Mouse (Mus musculus): ENCODE measurements around the gene Setd3.
A peak's percentile ranks its signal among the peaks of the same experiment; 100 is the strongest.
"Not testable (repeated sequence)": the region's sequence is repeated elsewhere in the genome, so short reads cannot be mapped to it uniquely, and the experiment has no call there.

Gene Setd3

GRCm38 (mm10) chr12:108135610-108136208, 43.4 kb downstream of the Setd3 start:
- peak; percentile 15 to 29 for DNase-seq

DNA sequence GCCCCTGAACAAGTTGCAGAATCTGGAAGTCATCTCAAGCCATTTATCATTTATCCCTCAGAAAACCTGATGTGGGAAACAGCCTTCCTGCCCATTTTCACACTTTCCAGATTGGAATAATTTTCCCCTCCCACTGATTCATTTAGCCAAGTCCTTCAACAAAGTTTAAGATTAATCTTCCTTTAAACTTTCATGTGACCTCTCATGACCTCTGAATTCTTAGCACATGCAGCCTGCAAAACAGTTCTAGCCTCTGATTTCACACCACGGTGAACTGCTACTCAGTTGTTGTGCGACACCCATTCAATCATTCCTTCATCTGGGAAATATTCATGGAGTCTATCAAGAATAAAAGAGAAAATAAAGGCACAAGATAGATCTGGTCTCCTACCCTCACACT, 45.9 kb downstream of the Setd3 start:
- DNase-seq, result no peak

DNA sequence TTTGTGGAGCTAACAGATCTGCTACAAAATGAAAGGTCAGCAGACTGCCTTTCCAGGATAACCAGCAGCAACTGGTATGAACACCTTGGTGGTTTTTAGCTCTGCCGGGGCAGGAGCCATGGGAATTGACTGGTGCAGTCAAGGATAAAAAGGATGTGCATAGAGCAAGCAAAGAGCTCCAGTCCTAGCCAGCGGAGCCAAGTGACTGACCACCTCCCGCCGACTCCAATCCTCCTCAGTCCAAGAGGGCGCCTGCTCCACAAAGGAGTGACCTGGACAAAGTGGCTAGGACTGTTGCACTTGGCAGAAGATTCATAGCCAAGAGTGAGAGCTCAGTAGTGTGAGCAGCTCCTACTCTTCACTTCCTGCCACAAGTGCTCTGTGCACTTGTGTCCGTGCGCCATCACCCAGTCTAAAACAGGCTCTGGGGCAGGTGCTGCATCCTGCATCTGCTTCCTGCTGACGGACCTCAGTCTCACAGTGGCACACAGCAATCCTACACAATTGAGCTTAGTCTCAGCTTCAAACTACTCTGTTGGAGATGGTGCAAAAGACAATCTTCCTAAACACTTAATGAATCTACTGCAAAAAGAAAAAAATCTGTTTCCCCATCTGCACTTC, 46.6 kb downstream of the Setd3 start:
- peak in 1 of 2 experiments; percentile 31 for DNase-seq

DNA sequence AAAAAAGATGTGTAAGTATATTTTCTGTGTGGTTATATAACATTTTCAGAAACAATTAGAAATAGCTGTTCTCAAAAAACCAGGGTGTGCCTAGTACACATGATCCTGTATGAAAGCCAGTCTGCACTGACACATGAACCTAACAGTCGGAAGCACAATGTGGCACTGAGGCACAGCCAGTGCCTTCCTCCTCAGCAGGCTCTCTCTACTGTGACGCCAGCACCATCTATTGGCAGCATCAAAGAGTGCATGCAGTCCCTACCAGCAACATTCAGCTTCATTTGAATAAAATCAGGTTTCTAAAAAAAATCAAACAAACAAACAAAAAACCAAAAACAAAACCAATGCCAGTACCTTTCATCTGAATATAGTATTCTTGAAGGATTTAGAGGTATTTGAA, 57.8 kb downstream of the Setd3 start:
- DNase-seq, result peak; percentile 86 to 89

DNA sequence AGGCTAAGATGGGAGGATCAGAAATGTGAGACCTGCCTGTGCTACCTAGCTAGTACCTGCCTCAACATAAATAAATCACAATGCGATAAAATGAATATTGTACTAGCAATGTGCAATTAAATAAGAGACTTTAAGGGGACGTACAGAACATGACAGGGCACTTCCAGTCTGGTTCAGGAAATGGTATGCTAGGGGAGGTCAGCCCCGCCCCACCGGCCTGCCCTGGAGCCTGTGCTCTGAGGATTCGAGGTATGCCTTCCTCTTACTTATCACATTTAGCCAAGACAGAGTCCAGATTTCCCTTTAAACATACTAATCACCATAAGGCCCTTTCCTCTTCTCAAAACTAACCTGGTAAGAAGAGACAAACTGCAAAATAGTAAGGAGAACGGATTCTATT, 58.7 kb downstream of the Setd3 start:
- DNase-seq, result no peak

DNA sequence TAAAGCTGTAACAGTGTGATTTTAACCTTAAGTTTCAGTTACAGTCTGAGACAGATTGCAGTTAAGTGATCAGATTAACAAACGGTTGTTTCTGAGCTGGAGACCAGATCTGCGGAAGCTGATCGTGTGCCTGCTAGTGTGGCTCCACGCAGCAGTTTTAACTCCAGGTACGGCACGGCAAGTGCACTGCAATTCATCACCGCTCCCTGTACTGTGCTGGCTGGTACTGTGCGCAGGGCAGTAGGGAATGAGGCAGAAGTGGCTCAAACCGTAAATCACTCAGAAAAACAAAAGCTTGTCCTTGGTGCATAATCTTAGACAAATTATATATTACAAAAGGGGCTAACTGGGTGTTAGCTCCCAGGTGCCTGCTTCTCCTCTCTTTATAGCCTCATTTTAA, 59.2 kb downstream of the Setd3 start:
- no peak for DNase-seq

DNA sequence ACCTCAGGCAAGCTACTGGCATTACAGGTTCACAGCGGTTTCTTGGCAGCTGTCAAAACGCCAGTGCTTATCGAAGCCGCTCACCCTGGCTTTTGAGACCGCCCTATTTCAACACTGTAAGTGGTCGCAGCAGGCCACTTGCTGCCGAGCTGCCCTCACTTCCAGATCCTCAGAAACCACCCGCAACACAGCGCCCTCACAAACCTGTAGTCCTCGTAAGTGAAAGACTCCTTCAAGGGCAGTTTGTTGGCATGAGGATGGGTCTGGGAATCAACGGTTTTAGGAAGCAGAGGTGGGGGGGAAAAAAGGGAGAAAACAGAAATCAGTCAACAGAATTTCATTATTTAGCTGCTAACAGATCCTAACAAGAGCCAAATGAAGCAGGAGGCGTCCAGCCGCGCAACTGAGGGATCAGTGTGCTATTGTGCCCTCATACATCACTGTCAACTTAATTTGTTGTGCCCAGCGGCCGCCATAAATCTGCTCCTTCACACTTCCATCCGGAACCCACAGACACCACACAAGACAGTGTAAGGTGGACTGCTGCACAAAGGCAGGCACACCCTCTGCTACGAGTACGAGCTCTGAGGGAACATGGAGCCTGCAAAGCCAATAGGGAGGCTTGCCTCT, 60.1 kb downstream of the Setd3 start:
- DNase-seq, result peak; percentile 44 to 48

DNA sequence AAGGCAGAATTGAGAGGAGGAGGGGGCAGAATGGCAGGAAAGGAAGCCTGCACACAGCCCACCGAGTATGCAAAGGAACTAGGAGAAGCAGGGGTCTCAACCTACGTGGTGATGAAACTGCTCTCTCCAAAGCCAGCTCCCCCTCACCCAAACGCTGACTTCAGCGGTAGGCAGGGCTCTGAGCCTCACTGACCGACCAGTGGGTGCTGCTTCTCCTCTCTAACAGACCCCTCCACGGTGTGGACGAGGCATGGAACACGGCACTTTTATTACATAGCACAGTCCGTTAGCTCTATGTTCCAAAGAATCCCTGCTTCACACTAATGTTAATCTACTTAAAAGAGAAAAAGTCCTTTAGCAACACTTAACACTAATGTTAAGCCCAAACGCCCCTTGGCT, 60.6 kb downstream of the Setd3 start:
- DNase-seq, result no peak

DNA sequence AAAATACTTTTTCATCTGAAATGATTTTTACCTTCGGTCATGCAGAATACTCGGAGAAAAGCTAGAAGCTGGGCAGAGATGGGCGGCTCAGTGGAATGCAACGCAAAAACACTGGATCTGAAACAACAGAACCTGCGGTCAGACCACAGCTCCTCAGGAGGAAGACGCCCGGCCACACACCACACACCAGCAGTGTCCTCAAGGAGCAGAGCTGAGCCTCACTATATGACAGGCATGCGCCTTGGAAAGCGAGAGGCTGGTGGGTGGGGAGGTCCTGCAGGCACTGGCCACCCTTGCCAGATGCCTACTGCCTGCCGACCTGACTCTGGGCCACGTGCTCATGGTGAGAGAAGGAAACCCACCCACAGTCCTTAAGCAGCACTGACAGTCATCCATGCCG, 67.9 kb downstream of the Setd3 start:
- no peak for DNase-seq

- no peak for DNase-seq
These were observed 68.4 kb downstream of the Setd3 start for GRCm38 (mm10) chr12:108110674-108111073.

DNA sequence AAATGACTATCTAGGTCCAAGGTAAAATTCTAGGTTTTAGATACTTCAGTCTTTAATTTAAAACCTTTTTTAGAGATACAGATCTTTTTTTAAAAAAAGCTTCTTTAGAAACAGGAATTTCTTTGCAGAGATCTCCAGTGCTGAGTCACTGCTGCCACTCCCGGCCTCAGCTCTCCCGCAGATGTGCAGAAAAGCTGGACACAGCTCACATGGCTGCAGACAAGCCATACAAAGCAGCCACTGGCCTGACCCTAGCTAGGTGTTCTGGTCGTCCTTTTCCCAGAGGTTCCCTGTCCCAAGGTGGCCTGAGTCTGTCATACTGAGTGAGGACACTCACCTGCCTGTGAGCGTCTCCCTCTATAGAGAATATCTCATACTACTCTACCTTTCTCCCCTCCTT, 69.4 kb downstream of the Setd3 start:
- DNase-seq, result no peak

- DNase-seq, result not testable (repeated sequence)
These were observed 70.5 kb downstream of the Setd3 start for GRCm38 (mm10) chr12:108108591-108108990.

- DNase-seq, result no peak
These were observed 75.8 kb downstream of the Setd3 start for GRCm38 (mm10) chr12:108103292-108103691.

GRCm38 (mm10) chr12:108102119-108102518, 77.0 kb downstream of the Setd3 start:
- DNase-seq, result no peak

GRCm38 (mm10) chr12:108100181-108100580, 78.9 kb downstream of the Setd3 start:
- DNase-seq, result no peak

GRCm38 (mm10) chr12:108098201-108098980, 80.7 kb downstream of the Setd3 start:
- peak; percentile 50 to 51 for DNase-seq

- no peak for DNase-seq
These were observed 81.5 kb downstream of the Setd3 start for GRCm38 (mm10) chr12:108097643-108098042.

- DNase-seq, result no peak
These were observed 90.9 kb downstream of the Setd3 start for GRCm38 (mm10) chr12:108088253-108088652.

- DNase-seq, result peak; percentile 30 to 34
These were observed 91.6 kb downstream of the Setd3 start for GRCm38 (mm10) chr12:108087489-108087888.

DNA sequence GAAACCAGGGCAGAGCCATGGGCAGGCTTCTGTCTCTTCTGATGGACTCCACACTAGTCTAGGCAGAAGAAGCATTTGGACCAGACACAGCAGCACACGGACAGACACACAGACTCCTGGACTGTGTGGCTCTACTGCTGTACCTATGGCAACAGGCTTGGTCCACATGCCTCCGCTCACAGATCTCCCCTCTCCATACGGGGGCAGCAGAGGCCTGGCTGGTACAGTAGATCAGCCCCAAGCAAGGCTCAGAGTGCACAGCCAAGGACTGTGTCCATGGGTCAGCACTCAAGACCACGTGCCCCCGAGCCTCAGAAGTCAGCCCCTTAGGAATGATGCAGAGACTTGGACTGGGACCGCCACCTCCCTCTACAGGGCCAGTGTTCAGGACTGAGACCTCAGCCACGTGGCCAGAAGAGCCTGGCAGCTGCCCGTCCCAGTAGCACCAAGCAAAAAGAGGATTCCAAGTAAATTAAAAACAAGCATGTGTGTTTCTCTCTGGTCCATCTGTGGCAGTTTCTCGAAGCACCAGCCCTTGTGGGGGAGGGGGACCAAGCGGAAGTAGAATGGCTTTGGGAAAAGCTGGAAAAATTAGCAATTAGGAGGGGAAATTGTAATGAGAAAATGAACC, 100.9 kb downstream of the Setd3 start:
- peak; percentile 60 to 63 for DNase-seq

DNA sequence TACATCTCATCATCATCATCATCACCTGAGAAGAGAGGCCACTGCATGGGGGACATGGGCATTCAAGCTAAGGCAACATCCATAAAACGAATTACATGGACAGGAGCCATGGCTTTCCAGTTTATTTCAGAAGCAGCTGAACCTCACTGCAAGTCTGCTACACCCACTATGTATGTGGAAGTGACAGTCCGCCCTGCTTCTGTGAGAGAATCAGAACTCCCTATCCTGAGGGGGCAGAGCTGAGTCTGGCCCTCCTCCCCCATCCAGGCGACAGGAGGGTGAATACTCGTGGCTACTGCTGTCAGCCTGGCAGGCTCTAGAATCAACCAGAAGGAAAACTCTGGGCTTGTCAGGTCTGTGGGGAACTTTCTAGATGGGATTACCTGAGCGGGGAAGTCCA, 106.2 kb downstream of the Setd3 start:
- no peak for DNase-seq

DNA sequence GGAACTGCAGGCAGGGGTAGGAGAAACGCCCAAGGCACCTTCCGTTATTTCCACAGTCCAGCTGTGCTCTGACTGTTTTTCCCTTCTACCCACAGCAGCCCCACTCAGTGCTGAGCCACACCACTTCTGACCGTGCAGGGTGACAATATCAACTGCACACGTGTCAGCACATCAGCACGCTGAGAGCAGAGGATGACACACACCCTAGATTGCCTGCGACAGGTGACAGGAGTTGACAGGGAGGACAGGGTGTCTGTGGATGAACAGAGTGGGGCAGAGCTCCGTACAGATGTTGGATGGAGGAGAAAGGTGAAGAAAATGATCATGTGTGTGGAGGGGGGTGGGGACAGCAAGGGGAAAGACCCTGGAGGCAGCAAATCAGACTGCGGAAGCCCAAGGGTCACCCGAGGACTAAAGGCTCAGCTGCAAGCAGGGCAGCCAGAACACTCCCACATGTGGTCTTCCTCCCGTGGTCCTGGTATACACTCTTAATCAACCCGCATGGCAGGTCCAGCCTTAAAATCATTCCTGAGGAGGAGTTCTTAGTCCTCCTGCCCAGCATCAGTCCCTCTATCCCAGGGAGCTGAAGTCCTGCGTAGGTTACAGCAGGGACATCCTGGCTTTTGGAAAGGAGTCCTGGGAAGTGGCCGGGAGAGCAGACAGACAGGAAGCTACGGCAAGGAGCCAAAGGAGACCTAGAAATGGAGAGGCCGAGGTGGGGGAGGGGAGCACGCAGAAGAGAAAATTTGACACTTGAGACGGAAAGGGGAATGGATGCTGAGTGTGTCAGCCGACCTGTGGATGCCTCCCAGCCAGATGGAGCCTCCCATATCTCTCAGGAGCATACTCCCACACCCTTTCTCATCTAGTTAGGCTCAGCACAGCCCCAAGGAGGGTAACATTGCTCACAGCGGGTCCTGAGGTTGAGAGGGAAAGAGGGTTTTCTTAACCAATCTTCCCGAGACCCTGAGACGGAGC, 108.1 kb downstream of the Setd3 start:
- no peak for DNase-seq
